Mouse (Mus musculus) heart, adult 9 months (tissue): ENCODE measurements around the gene Csnk2a2.

ENCODE experiments used
- DNase-seq, 2 experiments: peaks; one replicate each; pipeline ENCODE4 v3.0.0; 2022; ENCODE audit warnings: low spot score in 2 of 2

Gene Csnk2a2

DNA sequence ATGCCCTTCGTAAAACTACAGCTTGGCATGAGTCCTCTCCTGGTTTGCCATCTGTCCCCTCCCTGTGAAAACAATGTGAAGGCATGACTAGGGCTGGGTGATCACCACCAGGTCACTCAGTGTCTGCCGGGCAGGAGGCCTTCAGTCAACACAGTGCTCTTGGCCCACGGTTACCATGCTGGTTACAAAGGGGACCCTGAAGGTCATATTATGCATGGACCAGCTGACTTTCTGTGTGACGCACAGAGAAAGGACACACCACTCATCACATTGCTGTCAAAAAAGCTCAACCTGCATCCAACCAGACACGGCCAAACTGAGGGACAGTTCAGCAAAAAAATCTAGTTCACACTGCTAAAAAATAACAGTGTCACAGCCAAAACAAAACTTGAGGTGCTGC, at the start of gene Csnk2a2:
Gene Csnk2a2 (minus strand): TSS at position 34 of the 400 bp plus-strand sequence.
- no peak for DNase-seq

DNA sequence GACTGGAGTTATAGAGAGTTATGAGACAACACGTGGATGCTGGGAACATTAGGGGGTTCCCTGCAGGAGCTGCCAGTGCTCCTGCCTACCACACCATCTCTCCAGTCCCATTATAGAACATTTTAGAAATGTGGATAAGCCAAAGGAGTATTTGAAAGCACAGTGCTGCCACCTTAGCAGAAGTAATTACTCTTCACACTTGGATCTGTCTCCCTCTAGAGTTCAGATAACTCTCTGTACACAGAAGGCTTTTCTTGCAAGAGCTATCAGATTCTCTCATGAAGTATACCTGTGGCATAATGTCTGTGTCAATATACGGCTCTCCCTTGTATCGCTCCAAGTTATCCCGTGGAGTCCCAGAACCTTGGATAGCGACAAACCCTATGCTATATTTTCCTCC, 49.6 kb upstream of the Csnk2a2 start:
- DNase-seq: no peak

DNA sequence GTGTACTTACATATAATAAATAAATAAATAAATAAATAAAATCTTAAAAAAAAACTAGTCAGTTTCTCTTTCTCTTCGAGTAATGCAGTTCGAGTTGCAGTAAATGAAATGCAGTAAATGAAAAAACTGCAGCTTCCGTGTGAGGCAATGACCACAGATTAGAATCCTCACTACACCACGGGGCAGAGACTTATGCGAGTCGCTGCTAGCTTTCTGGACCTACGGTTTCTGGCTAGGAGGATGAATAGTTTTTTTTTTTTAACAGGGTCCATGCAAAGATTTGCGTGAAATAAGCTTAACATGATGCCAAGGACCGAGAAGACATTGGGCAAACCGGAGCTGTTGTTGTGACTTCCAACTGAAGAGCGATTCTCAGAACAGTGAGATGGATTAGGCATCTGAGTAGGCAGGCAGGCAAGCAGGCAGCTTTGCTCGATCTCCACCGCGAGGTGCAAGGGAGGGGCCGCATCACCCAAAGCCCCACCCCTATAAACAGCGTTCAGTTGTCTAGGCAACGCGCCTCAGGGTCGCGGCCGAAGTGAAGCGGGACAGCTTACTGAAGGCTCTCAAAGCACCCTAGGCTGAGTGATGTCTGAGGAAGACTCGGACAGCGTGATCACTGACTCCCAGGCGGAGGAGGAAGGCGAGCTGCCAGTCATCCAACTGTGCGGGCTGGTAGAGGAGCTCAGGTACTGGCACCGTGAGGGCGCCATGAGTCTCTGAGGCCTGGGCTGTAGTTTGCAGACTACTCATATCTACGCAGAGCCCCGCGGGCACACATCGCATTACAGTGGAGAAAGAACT, 43.9 kb upstream of the Csnk2a2 start, which contains the start of gene Ccdc113:
Gene Ccdc113 (plus strand): TSS at position 502 of the 804 bp plus-strand sequence.
- DNase-seq: peak; percentile 6 to 20

DNA sequence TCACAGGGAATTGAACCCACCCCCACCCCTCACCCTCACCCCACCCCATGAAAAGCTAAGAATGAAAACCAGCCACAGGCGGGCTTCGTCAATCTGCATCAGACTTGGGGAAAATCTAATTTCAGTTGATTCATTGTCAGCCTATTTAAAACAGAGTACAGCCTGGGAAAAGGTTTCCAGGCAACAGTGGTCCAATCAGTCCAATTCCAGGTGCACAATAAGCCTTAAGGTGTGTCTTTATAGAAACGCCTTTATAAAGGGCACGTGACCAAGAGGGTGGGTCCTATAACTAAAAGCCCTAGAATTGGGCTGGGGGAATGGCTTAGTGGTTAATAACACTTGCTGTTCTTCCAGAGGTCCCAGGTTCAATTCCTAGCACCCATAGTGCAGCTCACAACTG, 42.4 kb upstream of the Csnk2a2 start:
- no peak for DNase-seq

DNA sequence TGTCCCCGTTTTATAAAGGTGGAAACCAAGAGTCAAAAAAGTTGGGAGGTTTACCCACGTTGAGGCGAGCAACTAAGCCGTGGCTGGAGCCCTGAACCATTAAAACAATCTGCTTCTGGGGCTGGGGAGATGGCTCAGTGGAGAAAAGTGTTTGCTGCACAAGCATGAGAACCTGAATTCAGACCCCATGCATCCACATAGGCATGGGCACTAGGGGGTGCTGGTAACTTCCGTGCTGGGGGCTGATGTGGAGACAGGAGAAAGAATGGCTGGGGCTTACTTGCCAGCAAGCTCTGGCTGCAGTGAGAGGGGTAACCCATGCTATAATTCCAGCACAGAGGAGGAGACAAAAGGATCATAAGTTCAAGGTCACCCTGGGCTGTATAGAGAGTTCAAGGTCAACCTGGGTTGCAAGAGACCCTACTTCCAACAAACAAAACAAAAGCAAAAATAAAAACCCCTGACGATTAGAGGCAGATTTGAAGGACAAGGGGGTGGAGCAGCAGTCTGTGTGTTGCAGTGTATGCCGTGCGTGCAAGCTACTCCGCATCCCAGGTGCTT, 39.0 kb upstream of the Csnk2a2 start:
- DNase-seq: no peak

DNA sequence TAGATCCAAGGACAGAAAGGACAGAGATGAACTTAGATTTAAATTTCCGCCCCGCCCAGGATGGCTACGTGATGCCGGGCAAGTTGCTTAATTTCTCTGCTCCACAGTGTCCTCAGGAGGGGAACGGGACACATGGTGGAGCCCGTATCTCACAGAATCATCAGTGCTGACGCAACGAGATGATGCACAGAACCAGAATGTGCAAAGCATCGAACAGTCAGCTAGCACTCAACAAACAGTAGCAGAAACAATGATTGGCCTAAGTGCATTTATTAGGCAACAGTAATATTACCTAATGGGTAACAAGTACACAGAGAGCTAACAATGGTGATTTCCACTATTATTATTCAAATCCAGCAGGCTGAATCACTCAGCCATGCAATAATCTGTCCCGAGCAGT, 38.4 kb upstream of the Csnk2a2 start:
- no peak for DNase-seq

DNA sequence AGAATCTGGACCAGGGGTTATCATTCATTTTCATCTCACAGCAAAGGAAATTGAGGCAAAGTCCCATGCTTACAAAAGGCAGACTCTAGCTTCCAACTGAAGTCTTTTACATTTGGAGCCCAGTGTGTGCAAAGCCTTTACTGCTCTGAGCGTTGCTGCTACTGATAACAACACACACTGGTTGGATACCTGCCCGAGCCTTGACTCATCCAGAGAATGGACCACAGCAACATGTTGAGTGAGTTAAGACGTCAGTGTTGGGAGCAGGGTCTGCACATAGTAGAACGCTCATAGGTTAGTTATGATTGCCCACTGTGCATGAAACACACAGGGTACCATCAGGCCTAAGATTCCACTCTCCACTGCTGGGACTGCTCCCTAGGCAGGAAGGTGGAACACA, 34.2 kb upstream of the Csnk2a2 start:
- no peak for DNase-seq

DNA sequence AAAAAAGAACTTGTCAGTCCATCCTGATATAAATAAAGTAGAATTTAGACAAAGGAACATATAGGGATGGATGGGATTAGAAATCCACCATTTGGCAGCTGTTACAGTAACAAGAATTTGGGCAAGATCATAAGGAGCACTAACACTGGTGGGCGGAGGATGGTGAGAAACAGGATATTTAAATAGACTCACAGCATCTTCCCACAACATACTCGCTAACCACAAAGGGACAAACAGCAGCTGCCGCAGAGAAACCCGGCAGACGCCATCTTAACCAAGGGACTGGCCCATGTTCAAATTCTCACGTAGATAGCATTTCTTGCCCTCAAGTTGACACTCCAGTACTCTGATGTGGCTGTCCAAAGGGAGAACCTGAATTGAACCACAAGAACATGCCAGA, 27.1 kb upstream of the Csnk2a2 start:
- no peak for DNase-seq

DNA sequence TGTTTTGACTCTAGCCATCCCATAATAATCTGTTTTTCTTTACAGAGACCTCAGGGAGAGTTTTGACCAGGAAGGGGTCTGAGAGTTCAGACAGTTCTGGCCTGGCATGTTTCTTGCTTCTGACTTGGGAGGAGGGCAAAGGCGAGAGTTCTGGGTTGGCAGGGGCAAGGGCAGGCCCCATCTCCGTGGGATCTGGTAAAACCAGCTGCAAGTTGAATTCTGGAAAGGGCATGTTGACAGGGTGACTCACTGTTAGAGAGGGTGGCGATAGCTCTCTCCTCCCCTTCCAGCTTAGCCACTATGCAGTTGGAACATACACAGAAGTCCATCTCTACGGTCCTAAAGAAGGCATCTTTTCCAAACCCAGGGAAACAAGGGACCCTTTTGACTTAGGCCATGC, 23.4 kb upstream of the Csnk2a2 start:
- DNase-seq: no peak

DNA sequence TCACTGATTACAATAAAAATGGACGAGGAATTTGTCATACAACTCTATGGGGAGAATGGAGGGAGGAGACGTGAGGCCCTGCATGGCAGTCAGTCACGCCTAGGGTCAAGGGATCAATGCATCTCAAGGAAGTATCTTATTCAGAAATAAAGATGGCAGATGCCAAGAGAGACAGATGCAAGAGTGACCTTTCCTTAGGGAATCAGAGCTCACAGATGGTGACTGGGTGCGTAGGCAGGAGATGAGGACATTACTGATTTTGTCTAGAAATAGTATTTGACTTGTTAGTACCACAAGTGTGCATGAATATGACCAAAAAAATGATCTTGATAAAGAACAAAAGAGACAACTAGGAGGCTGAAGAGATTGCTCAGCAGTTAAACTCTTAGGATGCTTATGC, 22.4 kb upstream of the Csnk2a2 start:
- DNase-seq: no peak

DNA sequence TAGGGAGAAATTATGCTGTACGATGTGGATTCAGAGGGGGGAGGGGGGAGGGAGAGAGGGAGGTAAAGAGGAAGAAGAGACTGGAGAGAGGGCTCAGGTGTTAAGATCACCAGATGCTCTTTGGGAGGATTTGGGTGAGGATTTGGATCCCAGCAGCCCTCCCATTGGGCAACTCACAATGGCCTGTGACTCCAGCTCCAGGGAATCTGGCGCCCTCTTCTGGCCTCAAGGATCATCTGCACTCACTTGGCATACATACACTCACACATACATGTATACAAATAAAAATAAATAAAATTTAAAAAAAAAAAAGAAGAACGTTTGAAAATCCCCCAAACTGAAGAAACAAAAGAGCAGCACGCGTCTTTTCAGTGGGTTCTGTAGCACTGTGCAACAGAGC, 16.4 kb upstream of the Csnk2a2 start:
- DNase-seq: no peak

DNA sequence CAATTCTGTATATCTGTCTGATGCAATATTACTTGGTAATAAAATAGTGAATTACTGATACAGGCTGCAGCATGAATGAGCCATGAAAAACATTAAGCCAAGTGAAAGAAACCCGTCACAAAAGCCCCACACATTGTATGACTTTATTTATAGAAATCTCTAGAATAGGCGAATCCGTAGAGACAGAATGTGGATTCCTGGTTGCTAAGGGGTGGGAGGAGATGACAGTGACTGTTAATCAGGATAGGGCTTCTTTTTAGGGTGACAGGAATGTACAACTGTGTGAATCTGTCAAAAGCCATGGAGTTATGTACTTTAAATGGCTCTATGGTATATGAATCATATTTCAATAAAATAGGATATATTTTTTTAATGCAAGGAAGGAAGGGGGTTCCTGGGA, 15.8 kb upstream of the Csnk2a2 start:
- DNase-seq: no peak

DNA sequence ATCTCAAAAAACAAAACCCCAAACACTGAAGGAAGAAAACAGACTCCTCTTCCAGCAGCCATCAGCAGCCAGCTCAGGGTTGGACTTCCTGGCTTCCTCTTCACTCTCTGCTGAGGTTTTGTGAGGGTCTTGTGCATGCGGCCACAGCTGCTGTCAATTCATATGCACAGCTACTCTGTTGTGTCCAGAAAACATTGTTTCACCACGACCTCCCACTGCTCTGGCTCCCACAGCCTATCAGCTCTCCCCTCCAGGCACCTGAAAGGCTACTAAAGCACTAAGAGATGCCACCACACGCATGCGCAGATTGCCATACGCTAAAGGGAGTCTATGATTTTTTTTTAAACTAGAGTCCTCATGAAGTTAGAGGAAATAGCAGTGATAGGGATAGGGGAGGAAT, 15.0 kb upstream of the Csnk2a2 start:
- DNase-seq: no peak

DNA sequence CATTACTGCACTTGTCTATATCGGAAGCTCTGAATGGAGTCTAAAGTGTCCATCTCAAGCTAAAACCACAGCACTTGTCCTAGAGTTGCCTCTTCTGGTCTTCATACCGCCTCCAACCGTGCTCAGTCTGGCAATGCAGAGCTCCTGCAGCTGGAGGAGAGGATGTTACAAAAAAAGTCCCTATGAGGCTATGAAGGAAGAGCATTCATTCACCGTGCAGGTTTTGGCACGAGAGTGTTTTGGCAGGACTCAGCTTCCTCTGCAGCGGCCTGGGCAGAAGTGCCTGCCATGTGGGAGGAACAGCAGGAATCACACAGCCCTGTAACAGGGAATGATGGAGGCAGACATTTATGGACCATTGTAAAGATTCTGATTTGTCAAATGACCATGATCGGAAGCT, 12.6 kb upstream of the Csnk2a2 start:
- DNase-seq: no peak

DNA sequence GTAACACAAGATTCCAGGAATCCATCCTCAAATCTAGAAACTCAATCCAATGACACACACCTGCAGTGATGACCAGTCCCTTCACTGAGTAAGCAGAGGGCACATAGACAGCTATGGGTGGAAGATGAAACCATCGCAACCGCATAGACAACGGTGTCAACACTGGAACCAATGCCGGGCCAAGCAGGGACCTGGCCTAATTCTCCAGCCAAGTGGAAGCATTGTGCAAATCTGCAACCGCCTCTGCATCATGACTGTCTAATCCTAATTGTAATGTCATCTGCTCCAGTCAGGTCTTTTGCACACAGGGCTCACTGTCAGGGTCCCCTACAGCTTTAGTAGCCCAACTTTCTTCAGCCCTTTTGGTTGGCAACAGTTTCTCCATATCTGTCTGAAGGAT, 10.6 kb upstream of the Csnk2a2 start:
- DNase-seq: no peak

DNA sequence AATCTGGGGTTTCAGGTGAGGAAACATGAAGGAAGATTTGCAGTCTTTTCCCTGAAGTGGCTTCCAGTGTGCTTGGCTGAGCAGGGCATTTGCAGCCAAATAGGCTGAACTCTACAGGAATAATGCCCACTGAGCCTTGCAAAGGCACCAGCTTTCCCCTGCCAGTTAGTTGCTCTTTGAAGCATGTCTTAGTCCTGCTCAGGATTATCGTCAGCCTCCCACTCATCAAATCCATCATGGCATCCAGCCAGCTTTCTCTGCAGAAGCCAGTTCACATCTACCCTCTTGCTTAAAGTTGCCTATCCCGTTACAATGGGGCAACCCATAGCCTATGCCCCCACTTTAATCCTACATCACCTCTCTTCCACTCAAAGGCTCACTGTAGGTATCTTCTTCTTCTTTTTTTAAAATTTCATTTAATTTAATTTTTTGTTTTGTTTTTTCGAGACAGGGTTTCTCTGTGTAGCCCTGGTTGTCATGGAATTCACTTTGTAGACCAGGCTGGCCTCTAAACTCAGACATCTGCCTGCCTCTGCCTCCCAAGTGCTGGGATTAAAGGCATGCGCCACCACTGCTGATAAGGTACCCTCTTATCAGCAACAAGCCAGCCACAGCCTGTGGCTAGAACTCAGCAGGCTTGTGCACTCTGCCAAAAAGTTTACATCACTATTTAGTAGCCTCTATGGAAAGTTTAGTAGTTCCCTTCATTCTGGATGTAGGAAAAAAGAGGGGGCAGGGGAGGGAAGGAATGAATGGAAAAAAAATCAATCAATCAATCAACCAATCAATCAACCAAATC, 9.6 kb upstream of the Csnk2a2 start:
- DNase-seq: no peak

DNA sequence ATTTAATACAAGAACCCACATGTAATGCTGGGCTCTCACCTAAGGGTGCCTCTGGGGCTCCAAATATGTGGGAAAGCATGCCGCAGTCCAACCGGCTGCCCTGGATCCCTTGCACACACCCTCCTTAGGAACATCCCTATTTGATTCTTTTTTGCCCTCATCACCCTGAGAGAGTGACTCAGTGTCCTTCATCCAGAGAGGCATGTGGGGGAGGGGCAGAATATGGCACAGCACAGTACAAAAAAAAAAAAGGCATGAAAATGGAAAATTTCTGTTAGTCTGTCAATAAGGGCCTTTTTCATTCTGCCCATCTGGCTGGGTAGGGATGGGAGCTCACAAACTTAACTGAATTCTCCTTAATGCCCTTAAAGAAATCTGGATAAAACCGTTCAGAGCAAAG, 8.0 kb upstream of the Csnk2a2 start:
- DNase-seq: no peak

DNA sequence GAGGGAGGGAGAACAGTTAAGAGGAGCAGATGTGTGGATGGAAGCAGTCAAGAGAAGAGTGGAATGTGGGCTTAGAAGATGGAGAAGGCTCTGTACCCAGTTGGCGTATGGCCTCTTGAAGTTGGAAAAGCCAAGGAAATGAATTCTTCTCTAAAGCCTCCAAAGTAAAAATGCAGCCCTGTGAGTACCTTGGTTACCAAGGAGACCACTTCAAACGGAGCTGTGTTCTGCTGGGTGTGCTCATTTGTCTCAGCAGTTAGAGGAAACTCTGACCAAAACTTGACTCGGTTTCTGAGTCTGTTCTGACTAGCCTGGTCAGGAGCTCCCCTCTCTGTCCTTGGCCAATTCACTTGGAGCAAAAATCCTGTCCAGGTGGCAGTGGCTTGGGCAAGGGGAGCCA, 6.6 kb upstream of the Csnk2a2 start:
- DNase-seq: no peak

DNA sequence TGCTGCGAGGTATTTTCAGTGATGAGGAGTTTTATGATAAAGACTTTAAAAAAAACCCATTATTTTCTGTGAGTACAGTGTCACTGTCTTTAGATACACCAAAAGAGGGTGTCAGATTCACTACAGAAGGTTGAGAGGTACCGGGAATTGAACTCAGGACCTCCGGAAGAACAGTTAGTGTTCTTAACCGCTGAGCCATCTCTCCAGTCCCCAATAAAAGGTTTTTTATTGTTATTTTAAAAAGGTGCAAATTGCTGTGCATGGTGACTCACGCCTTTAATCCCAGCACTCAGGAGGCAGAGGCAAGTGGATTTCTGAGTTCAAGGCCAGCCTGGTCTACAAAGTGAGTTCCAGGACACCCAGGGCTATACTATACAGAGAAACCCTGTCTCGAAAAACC, 5.6 kb upstream of the Csnk2a2 start:
- no peak for DNase-seq

DNA sequence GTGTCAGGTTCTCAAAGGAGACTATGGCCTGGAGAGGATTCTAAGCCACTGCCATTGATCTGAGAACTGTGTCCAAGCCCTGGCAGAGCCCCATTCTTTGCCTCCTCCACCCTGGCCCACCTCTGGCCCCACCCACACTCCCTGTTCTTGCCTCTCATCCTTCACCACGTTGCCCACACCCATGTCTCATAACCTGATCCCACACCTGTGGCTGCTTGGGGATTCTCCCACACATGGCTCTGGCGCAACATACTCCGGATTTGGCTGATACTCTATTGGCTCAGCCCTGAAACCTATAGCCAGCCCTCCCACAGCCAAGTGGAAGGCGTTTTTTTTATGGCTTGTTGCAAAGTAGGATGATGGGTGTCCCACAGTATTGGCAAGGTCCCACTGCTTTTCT, 2.2 kb upstream of the Csnk2a2 start:
- no peak for DNase-seq

DNA sequence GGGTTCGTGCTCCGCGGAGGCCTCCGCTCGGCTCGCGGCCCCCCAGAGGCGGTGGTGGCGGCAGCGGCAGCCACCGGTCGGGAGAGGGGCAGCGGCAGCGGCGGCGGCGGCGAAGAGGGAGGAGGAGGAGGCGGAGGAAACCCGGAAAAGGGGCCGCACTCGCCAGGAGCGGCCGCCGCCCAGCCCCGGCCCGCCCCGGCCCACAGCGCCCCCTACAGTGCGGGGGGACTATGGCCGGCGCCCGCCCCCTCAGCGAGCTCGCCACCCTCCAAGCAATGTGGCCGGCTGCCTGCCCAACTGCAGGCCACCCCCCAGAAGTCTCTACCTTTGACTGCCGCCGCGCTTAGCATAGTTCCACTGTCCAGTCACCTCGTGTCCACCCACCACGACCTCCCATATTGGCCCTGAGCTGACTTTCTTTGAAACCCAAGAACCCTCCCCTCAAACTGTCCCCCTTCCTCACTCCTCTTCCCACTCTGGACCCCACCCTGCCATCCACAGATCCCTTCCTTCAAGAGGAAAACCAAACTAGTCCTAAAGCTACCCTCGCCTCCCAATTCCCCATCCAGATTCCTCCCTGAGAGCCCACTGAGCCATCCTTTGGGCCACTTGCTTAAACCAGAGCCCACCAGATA, 1.0 kb downstream of the Csnk2a2 start:
- peak; percentile 66 to 80 for DNase-seq
